Mouse (Mus musculus): ENCODE data around the gene Rlf.

GRCm38 (mm10) chr4:121230943-121231614 lies 16.2 kb upstream of the Rlf start:
- no peak for TF ChIP-seq CTCF (conservative IDR thresholded peaks at IDR 0.05; ENCODE audit: insufficient read depth, insufficient read length, low read depth, low read length)
- TF ChIP-seq POLR2A (IDR thresholded peaks at IDR 0.05; ENCODE audit: low read depth, low read length) = no peak
